Mouse (Mus musculus): ENCODE results near the gene Tmem59l. TPM values are rescaled to one million over a fixed set of nuclear protein-coding genes. Genes with fewer than 3 reads are reported as not detected.

Gene Tmem59l
- polyA plus RNA-seq, 1 experiment from 2014 or later, result 3.7 TPM

DNA sequence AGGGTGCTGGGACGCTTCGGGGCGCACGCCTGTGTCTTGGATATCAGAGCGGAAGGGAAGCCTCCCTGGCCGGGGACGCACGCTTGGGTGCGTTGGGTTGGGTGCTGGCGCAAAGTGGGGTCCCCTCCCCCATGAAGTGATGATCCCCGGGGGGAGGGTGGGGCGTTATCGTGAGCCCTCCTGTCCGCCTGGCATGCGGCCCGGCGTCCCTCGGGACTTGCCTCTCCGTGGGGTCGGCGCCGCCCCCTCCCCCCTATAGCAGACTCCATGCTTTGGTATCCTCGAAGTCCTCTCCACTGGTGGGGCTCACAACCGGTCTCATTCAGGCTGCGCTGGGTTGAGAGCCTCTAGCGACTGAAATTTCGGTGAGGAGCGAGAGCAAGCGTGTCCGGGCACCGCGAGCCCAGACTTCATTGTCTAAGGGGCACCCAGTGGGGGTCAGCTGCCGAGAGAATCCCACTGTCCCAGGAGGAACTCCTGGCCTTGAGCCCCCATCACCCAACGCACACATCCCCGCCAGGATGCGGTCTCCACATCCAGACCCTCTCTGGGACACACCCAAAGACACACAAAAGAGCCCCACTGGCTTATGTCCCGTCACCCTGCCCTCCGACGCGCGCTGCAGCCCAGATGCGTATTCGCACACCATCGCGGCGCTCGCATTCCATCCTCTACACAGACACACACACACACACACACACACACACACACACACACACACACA, 6.7 kb upstream of the Tmem59l start:
- Histone ChIP-seq H3K27me3 (replicated peaks; ENCODE audit: control insufficient read depth, insufficient read depth, low read length) (peaks cover 99% of the 10 kb centered on the region), H3K4me2 (ENCODE audit: low read length) (peak overlapping the region; percentile 70; the same call in 1 of the 2 replicates), H3K9ac (ENCODE audit: low read length) (no peak overlapping the region), H3K4me3 (ENCODE audit: low read depth, low read length) (peak overlapping the region; percentile 33), H3K36me3 (ENCODE audit: control insufficient read depth, insufficient read depth, low read length) (no peaks in the 10 kb centered on the region), H3K9me3 (ENCODE audit: control insufficient read depth, low read length) (no peaks in the 10 kb centered on the region), H3K4me1 (replicated peaks; ENCODE audit: control insufficient read depth, insufficient read depth, low read length) (peaks cover 23% of the 10 kb centered on the region), H3K27ac (ENCODE audit: low read depth) (no peak overlapping the region)
- no peak for ATAC-seq (replicated peaks; ENCODE audit: low FRiP score, low TSS enrichment, low read depth)
- DNase-seq (ENCODE audit: low spot score), result no peak
- WGBS, result 2% methylated on average over 47 of the region's 47 CpGs

GRCm38 (mm10) chr8:70492664-70493640, 5.8 kb upstream of the Tmem59l start, which contains the start of gene Crlf1:
Crlf1 (plus strand) TSS chr8:70493158.
- WGBS, result under 1% methylated on average over 61 of the region's 93 CpGs
- ATAC-seq (replicated peaks; ENCODE audit: low FRiP score, low TSS enrichment, low read depth) (no peak; the same call in 1 of the 2 replicates), DNase-seq (ENCODE audit: low spot score) (no peak)
- Histone ChIP-seq H3K27me3 (replicated peaks; ENCODE audit: control insufficient read depth, insufficient read depth, low read length) (peaks cover 100% of the 10 kb centered on the region), H3K9ac (ENCODE audit: low read length) (no peak within 1 kb of the TSS; the same call in 1 of the 2 replicates), H3K9me3 (ENCODE audit: control insufficient read depth, low read length) (no peaks in the 10 kb centered on the region), H3K4me3 (ENCODE audit: low read depth, low read length) (peak within 1 kb of the TSS; percentile 33), H3K4me1 (replicated peaks; ENCODE audit: control insufficient read depth, insufficient read depth, low read length) (peaks cover 31% of the 10 kb centered on the region), H3K4me2 (ENCODE audit: low read length) (peak within 1 kb of the TSS; percentile 70), H3K27ac (ENCODE audit: low read depth) (no peak within 1 kb of the TSS), H3K36me3 (ENCODE audit: control insufficient read depth, insufficient read depth, low read length) (no peaks in the 10 kb centered on the region)

DNA sequence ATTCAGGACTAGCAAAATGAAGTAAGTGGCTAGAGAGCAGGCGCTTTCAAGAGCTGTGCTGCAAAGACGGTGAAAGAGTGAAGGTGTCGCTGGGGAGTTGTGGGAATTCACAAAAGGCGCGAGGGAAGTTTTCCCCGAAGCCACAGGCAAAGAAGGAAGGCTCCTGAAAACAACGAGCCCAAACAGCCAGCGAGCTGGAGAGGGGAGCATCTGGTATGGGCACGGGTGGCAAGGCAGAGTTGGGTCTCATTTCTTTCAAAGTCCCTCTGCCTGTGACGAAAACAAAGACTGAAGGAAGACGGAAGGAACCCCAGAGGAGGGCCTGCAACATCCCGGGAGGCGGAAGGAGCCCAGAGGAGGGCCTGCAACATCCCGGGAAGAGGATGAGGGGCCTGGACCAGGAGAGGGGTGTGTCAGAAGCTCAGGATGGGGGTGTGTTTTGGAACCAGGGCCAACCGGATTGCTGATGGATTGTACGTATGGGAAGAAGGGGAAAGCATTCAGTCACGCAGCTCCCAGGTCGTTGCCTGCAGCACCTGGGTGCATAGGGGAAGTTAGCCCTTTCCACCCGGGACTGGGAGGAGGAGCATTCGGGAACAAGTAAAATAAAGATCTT, 3.8 kb upstream of the Tmem59l start:
- H3K4me2 ChIP-seq (ENCODE audit: low read length), result no peak overlapping the region
- 4% methylated on average over 20 of the region's 20 CpGs for WGBS
- ATAC-seq (replicated peaks; ENCODE audit: low FRiP score, low TSS enrichment, low read depth) (no peak), DNase-seq (ENCODE audit: low spot score) (no peak)
- peaks cover 31% of the 10 kb centered on the region for H3K4me1 ChIP-seq (replicated peaks; ENCODE audit: control insufficient read depth, insufficient read depth, low read length)
- H3K4me3 ChIP-seq (ENCODE audit: low read depth, low read length), result no peak overlapping the region
- no peaks in the 10 kb centered on the region for H3K36me3 ChIP-seq (ENCODE audit: control insufficient read depth, insufficient read depth, low read length)
- H3K27me3 ChIP-seq (replicated peaks; ENCODE audit: control insufficient read depth, insufficient read depth, low read length), result peaks cover 100% of the 10 kb centered on the region
- no peak overlapping the region for H3K27ac ChIP-seq (ENCODE audit: low read depth)
- H3K9me3 ChIP-seq (ENCODE audit: control insufficient read depth, low read length), result no peaks in the 10 kb centered on the region
- no peak overlapping the region for H3K9ac ChIP-seq (ENCODE audit: low read length)

- H3K4me1 ChIP-seq (replicated peaks; ENCODE audit: control insufficient read depth, insufficient read depth, low read length), result peaks cover 31% of the 10 kb centered on the region
- no peak overlapping the region for H3K4me3 ChIP-seq (ENCODE audit: low read depth, low read length)
- no peaks in the 10 kb centered on the region for H3K9me3 ChIP-seq (ENCODE audit: control insufficient read depth, low read length)
- no peaks in the 10 kb centered on the region for H3K36me3 ChIP-seq (ENCODE audit: control insufficient read depth, insufficient read depth, low read length)
- H3K27ac ChIP-seq (ENCODE audit: low read depth), result no peak overlapping the region
- ATAC-seq (replicated peaks; ENCODE audit: low FRiP score, low TSS enrichment, low read depth) (no peak), DNase-seq (ENCODE audit: low spot score) (no peak)
- peak overlapping the region; percentile 49; the same call in 1 of the 2 replicates for H3K4me2 ChIP-seq (ENCODE audit: low read length)
- WGBS, result 13% methylated on average over 10 of the region's 10 CpGs
- H3K9ac ChIP-seq (ENCODE audit: low read length), result no peak overlapping the region
- H3K27me3 ChIP-seq (replicated peaks; ENCODE audit: control insufficient read depth, insufficient read depth, low read length), result peaks cover 100% of the 10 kb centered on the region
Measured at GRCm38 (mm10) chr8:70490061-70490879, 3.1 kb upstream of the Tmem59l start.

- H3K27me3 ChIP-seq (replicated peaks; ENCODE audit: control insufficient read depth, insufficient read depth, low read length), result peaks cover 100% of the 10 kb centered on the region
- H3K9ac ChIP-seq (ENCODE audit: low read length), result no peak overlapping the region
- no peak for ATAC-seq (replicated peaks; ENCODE audit: low FRiP score, low TSS enrichment, low read depth)
- no peaks in the 10 kb centered on the region for H3K36me3 ChIP-seq (ENCODE audit: control insufficient read depth, insufficient read depth, low read length)
- WGBS, result under 1% methylated on average over 21 of the region's 41 CpGs
- peaks cover 31% of the 10 kb centered on the region for H3K4me1 ChIP-seq (replicated peaks; ENCODE audit: control insufficient read depth, insufficient read depth, low read length)
- peak overlapping the region; percentile 49 for H3K4me2 ChIP-seq (ENCODE audit: low read length)
- H3K9me3 ChIP-seq (ENCODE audit: control insufficient read depth, low read length), result no peaks in the 10 kb centered on the region
- peak overlapping the region; percentile 31 for H3K4me3 ChIP-seq (ENCODE audit: low read depth, low read length)
- no peak overlapping the region for H3K27ac ChIP-seq (ENCODE audit: low read depth)
- no peak for DNase-seq (ENCODE audit: low spot score)
Measured at GRCm38 (mm10) chr8:70489576-70489975, 2.4 kb upstream of the Tmem59l start.

DNA sequence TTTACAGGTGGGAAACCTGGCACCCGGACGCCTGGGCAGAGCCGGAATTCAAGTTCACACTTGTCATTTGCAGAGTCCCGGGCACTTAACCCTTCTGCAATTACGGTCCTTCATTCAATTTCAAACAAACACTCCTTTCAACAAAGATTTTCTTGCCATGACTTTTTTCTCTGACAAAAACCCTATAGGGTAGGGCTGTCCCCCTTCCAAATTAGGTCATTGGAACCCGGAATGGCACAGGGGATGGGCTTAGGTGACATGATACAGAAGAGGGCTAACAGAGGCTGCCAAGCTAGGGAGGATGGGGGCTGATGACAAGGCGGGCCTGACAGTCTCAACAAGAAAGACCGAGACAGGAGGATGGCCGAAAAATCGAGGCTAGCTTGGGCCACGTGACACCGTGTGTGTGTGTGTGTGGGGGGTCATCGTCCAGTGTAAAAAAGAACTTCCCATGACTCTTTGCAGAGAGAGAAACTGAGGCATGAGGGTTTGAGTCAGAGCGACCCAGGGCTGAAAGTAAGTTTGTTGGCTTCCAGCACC, 1.8 kb upstream of the Tmem59l start:
- Histone ChIP-seq H3K9me3 (ENCODE audit: control insufficient read depth, low read length) (no peaks in the 10 kb centered on the region), H3K4me1 (replicated peaks; ENCODE audit: control insufficient read depth, insufficient read depth, low read length) (peaks cover 31% of the 10 kb centered on the region), H3K27me3 (replicated peaks; ENCODE audit: control insufficient read depth, insufficient read depth, low read length) (peaks cover 99% of the 10 kb centered on the region), H3K36me3 (ENCODE audit: control insufficient read depth, insufficient read depth, low read length) (no peaks in the 10 kb centered on the region), H3K9ac (ENCODE audit: low read length) (no peak overlapping the region), H3K4me3 (ENCODE audit: low read depth, low read length) (peak overlapping the region; percentile 31), H3K4me2 (ENCODE audit: low read length) (peak overlapping the region; percentile 49), H3K27ac (ENCODE audit: low read depth) (no peak overlapping the region)
- WGBS, result 3% methylated on average over 14 of the region's 14 CpGs
- ATAC-seq (replicated peaks; ENCODE audit: low FRiP score, low TSS enrichment, low read depth) (no peak), DNase-seq (ENCODE audit: low spot score) (no peak)

DNA sequence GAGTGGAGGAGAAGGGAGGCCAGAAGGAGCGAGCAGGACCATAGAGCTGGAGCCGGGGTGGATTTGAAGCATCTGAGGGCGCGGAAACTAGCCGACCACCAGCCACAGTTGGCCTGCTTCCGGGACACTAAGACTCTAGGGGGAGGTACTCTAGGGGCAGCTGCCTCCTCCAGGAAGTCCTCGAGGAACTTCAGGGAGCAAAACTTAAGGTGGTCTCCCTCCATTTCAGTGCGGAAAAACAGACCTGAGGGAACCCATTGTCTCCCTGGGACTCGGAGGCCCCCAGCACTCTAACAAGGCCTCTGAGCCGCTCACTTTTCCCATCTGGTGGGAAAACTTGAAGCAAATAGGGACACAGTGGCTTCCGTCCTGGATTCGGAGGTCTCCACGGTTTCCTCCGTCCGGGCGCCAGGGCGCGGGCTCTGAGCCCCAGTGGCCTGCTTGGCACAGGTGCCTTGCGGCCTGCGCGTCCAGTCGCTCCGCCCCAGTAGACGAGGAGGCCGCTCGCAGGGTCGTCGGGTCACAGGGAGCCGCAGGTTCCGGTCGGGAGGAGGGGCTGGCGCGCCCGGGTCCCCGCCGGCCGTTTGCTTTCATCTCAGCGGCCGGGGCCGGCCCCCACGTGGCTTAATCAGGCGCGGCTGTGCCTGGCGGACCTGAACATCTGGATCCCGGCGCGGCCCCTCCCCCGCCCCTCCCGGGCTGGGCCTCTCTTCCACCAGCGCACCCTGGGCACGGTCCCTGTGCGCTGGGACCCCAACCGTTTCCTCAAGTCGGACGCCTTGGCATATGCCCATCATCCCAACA, 1.0 kb upstream of the Tmem59l start:
- ATAC-seq (replicated peaks; ENCODE audit: low FRiP score, low TSS enrichment, low read depth) (peak; percentile 18; the same call in 1 of the 2 replicates), DNase-seq (ENCODE audit: low spot score) (no peak)
- Histone ChIP-seq H3K36me3 (ENCODE audit: control insufficient read depth, insufficient read depth, low read length) (no peaks in the 10 kb centered on the region), H3K27me3 (replicated peaks; ENCODE audit: control insufficient read depth, insufficient read depth, low read length) (peaks cover 91% of the 10 kb centered on the region), H3K9ac (ENCODE audit: low read length) (no peak overlapping the region), H3K4me2 (ENCODE audit: low read length) (peak overlapping the region; percentile 51), H3K27ac (ENCODE audit: low read depth) (no peak overlapping the region), H3K4me3 (ENCODE audit: low read depth, low read length) (peak overlapping the region; percentile 31), H3K4me1 (replicated peaks; ENCODE audit: control insufficient read depth, insufficient read depth, low read length) (peaks cover 26% of the 10 kb centered on the region), H3K9me3 (ENCODE audit: control insufficient read depth, low read length) (no peaks in the 10 kb centered on the region)
- 4% methylated on average over 55 of the region's 55 CpGs for WGBS
